Mouse (Mus musculus) common myeloid progenitor, adult 5-6 weeks (primary cell): ENCODE data around the gene Wdr74. TPM values are rescaled to one million over a fixed set of nuclear protein-coding genes. Genes with fewer than 3 reads are reported as not detected.
"Not testable (repeated sequence)": the region's sequence is repeated elsewhere in the genome, so short reads cannot be mapped to it uniquely, and the experiment has no call there.

Experiments
- ATAC-seq: replicated peaks from 2 replicates; pipeline ENCODE4 v1.8.0; 2016; ENCODE audit warnings: low read depth, mild to moderate bottlenecking, moderate TSS enrichment, inconsistent platforms; ENCODE audit not compliant: poor library complexity, severe bottlenecking
- total RNA-seq: library from RNA; stranded (forward); fragments of 200-1000, 187-1606 nt; gene quantifications from 2 replicates; pipeline ENCODE4 v1.2.3, GENCODE M21; 2017

Gene Wdr74
- total RNA-seq, 1 experiment from 2014 or later: 121 TPM

GRCm38 (mm10) chr19:8715868-8716766 is 19.5 kb upstream of the Wdr74 start:
- ATAC-seq: no peak

- ATAC-seq: no peak
Measured at GRCm38 (mm10) chr19:8716767-8717475, 18.7 kb upstream of the Wdr74 start.

- ATAC-seq: peak; percentile 40
Measured at GRCm38 (mm10) chr19:8718357-8718756, 17.3 kb upstream of the Wdr74 start.

GRCm38 (mm10) chr19:8719037-8719436 is 16.6 kb upstream of the Wdr74 start:
- ATAC-seq: not testable (repeated sequence)

GRCm38 (mm10) chr19:8721378-8721777 is 14.2 kb upstream of the Wdr74 start:
- ATAC-seq: no peak

- ATAC-seq: no peak
Measured at GRCm38 (mm10) chr19:8722021-8722420, 13.6 kb upstream of the Wdr74 start.

GRCm38 (mm10) chr19:8722559-8722906 is 13.1 kb upstream of the Wdr74 start:
- no peak for ATAC-seq

GRCm38 (mm10) chr19:8722907-8723573 is 12.6 kb upstream of the Wdr74 start, which contains the start of gene Slc3a2:
Gene Slc3a2 (minus strand): TSS chr19:8723369.
- ATAC-seq: peak; percentile 84

- no peak for ATAC-seq
Measured at GRCm38 (mm10) chr19:8723574-8724346, 11.9 kb upstream of the Wdr74 start.

GRCm38 (mm10) chr19:8724392-8724791 is 11.2 kb upstream of the Wdr74 start:
- ATAC-seq: no peak

- ATAC-seq: no peak
Measured at GRCm38 (mm10) chr19:8725081-8725613, 10.5 kb upstream of the Wdr74 start.

GRCm38 (mm10) chr19:8726609-8727390 is 8.8 kb upstream of the Wdr74 start:
- ATAC-seq: no peak

- ATAC-seq: no peak
Measured at GRCm38 (mm10) chr19:8727495-8728114, 8.0 kb upstream of the Wdr74 start.

GRCm38 (mm10) chr19:8728335-8729099 is 7.1 kb upstream of the Wdr74 start:
- ATAC-seq: not testable (repeated sequence)

GRCm38 (mm10) chr19:8734334-8734733 is 1.3 kb upstream of the Wdr74 start:
- ATAC-seq: no peak

GRCm38 (mm10) chr19:8736160-8736467 is 487 bp downstream of the Wdr74 start:
- ATAC-seq: no peak

GRCm38 (mm10) chr19:8738911-8739310 is 3.3 kb downstream of the Wdr74 start:
- no peak for ATAC-seq

- ATAC-seq: no peak
Measured at GRCm38 (mm10) chr19:8739646-8740045, 4.0 kb downstream of the Wdr74 start.
